Mouse (Mus musculus): ENCODE measurements around the gene Xrcc5. TPM values are rescaled to one million over a fixed set of nuclear protein-coding genes. Genes with fewer than 3 reads are reported as not detected.

Gene Xrcc5
- total RNA-seq, 1 experiment from 2014 or later: 21.9 TPM

- ATAC-seq (ENCODE audit: extremely low read depth, insufficient number of reproducible peaks, low FRiP score, poor library complexity, severe bottlenecking): no peak
Observed at GRCm38 (mm10) chr1:72312701-72313398, 5.6 kb downstream of the Xrcc5 start.

- peak; percentile 55; the same call in 1 of the 2 replicates for ATAC-seq (ENCODE audit: extremely low read depth, insufficient number of reproducible peaks, low FRiP score, poor library complexity, severe bottlenecking)
Observed at GRCm38 (mm10) chr1:72313399-72314039, 6.3 kb downstream of the Xrcc5 start.

GRCm38 (mm10) chr1:72315447-72315846 lies 8.2 kb downstream of the Xrcc5 start:
- ATAC-seq (ENCODE audit: extremely low read depth, insufficient number of reproducible peaks, low FRiP score, poor library complexity, severe bottlenecking): no peak

- ATAC-seq (ENCODE audit: extremely low read depth, insufficient number of reproducible peaks, low FRiP score, poor library complexity, severe bottlenecking): no peak
Observed at GRCm38 (mm10) chr1:72316409-72316808, 9.2 kb downstream of the Xrcc5 start.

- no peak for ATAC-seq (ENCODE audit: extremely low read depth, insufficient number of reproducible peaks, low FRiP score, poor library complexity, severe bottlenecking)
Observed at GRCm38 (mm10) chr1:72316901-72317300, 9.7 kb downstream of the Xrcc5 start.

- no peak for ATAC-seq (ENCODE audit: extremely low read depth, insufficient number of reproducible peaks, low FRiP score, poor library complexity, severe bottlenecking)
Observed at GRCm38 (mm10) chr1:72320759-72321158, 13.5 kb downstream of the Xrcc5 start.

GRCm38 (mm10) chr1:72323248-72323647 lies 16.0 kb downstream of the Xrcc5 start:
- ATAC-seq (ENCODE audit: extremely low read depth, insufficient number of reproducible peaks, low FRiP score, poor library complexity, severe bottlenecking): no peak

- ATAC-seq (ENCODE audit: extremely low read depth, insufficient number of reproducible peaks, low FRiP score, poor library complexity, severe bottlenecking): no peak
Observed at GRCm38 (mm10) chr1:72326162-72326821, 19.1 kb downstream of the Xrcc5 start.

- no peak for ATAC-seq (ENCODE audit: extremely low read depth, insufficient number of reproducible peaks, low FRiP score, poor library complexity, severe bottlenecking)
Observed at GRCm38 (mm10) chr1:72334807-72335206, 27.6 kb downstream of the Xrcc5 start.

GRCm38 (mm10) chr1:72336780-72337179 lies 29.6 kb downstream of the Xrcc5 start:
- ATAC-seq (ENCODE audit: extremely low read depth, insufficient number of reproducible peaks, low FRiP score, poor library complexity, severe bottlenecking): no peak

- no peak for ATAC-seq (ENCODE audit: extremely low read depth, insufficient number of reproducible peaks, low FRiP score, poor library complexity, severe bottlenecking)
Observed at GRCm38 (mm10) chr1:72338341-72338740, 31.1 kb downstream of the Xrcc5 start.

- no peak for ATAC-seq (ENCODE audit: extremely low read depth, insufficient number of reproducible peaks, low FRiP score, poor library complexity, severe bottlenecking)
Observed at GRCm38 (mm10) chr1:72347873-72348272, 40.7 kb downstream of the Xrcc5 start.

GRCm38 (mm10) chr1:72354856-72355255 lies 47.6 kb downstream of the Xrcc5 start:
- no peak for ATAC-seq (ENCODE audit: extremely low read depth, insufficient number of reproducible peaks, low FRiP score, poor library complexity, severe bottlenecking)

GRCm38 (mm10) chr1:72358216-72358615 lies 51.0 kb downstream of the Xrcc5 start:
- ATAC-seq (ENCODE audit: extremely low read depth, insufficient number of reproducible peaks, low FRiP score, poor library complexity, severe bottlenecking): no peak

- no peak for ATAC-seq (ENCODE audit: extremely low read depth, insufficient number of reproducible peaks, low FRiP score, poor library complexity, severe bottlenecking)
Observed at GRCm38 (mm10) chr1:72359462-72359861, 52.2 kb downstream of the Xrcc5 start.

- no peak for ATAC-seq (ENCODE audit: extremely low read depth, insufficient number of reproducible peaks, low FRiP score, poor library complexity, severe bottlenecking)
Observed at GRCm38 (mm10) chr1:72360809-72361208, 53.6 kb downstream of the Xrcc5 start.

- no peak for ATAC-seq (ENCODE audit: extremely low read depth, insufficient number of reproducible peaks, low FRiP score, poor library complexity, severe bottlenecking)
Observed at GRCm38 (mm10) chr1:72364661-72365060, 57.4 kb downstream of the Xrcc5 start.

- no peak for ATAC-seq (ENCODE audit: extremely low read depth, insufficient number of reproducible peaks, low FRiP score, poor library complexity, severe bottlenecking)
Observed at GRCm38 (mm10) chr1:72372512-72372911, 65.3 kb downstream of the Xrcc5 start.

- no peak for ATAC-seq (ENCODE audit: extremely low read depth, insufficient number of reproducible peaks, low FRiP score, poor library complexity, severe bottlenecking)
Observed at GRCm38 (mm10) chr1:72372913-72373312, 65.7 kb downstream of the Xrcc5 start.

- no peak for ATAC-seq (ENCODE audit: extremely low read depth, insufficient number of reproducible peaks, low FRiP score, poor library complexity, severe bottlenecking)
Observed at GRCm38 (mm10) chr1:72373648-72374047, 66.4 kb downstream of the Xrcc5 start.

Measured in neutrophil, adult 5-6 weeks (primary cell).